Mouse (Mus musculus): ENCODE data around the gene Ehd4.

- no peak for TF ChIP-seq POLR2A (IDR thresholded peaks at IDR 0.05; ENCODE audit: insufficient read length, low read depth)
- TF ChIP-seq USF1 (IDR thresholded peaks at IDR 0.05; ENCODE audit: low read depth) = no peak
- TF ChIP-seq MYOD1 (IDR thresholded peaks at IDR 0.05; ENCODE audit: control insufficient read depth in 1 of 3, insufficient read length in 2 of 3, low read depth in 2 of 3) = peak in 2 of 3 experiments; percentile 70 to 83
- TF ChIP-seq TCF12 (IDR thresholded peaks at IDR 0.05; ENCODE audit: insufficient read depth, poor library complexity, severe bottlenecking) = peak; percentile 61
Observed at GRCm38 (mm10) chr2:120124946-120125345, 29.5 kb downstream of the Ehd4 start.

Data from myocyte (in vitro differentiated cells).